Mouse (Mus musculus): ENCODE results near the gene Scaf1. TPM values are rescaled to one million over a fixed set of nuclear protein-coding genes. Genes with fewer than 3 reads are reported as not detected.
"Not testable (repeated sequence)": the region's sequence is repeated elsewhere in the genome, so short reads cannot be mapped to it uniquely, and the experiment has no call there.

The Scaf1 gene
- polyA plus RNA-seq, 1 experiment from 2014 or later: 34.8 TPM

DNA sequence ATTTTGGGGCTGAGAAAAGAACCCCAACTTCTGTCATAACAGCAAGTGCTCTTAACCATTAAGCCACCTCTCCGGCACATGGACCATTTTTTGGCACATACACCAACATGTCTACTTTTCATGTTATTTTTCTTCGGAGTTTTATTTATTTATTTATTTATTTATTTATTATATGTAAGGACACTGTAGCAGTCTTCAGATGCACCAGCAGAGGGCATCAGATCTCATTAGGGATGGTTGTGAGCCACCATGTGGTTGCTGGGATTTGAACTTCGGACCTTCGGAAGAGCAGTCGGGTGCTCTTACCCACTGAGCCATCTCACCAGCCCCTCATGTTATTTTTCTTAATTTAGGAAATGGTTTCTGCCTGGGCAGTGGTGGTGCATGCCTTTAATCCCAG, 7.5 kb upstream of the Scaf1 start:
- Histone ChIP-seq H3K36me3 (peaks cover 25% of the 10 kb centered on the region), H3K4me1 (peaks cover 18% of the 10 kb centered on the region)
- not testable (repeated sequence) for H3K27ac ChIP-seq; H3K9ac ChIP-seq; H3K9me3 ChIP-seq; ATAC-seq (ENCODE audit: insufficient number of reproducible peaks, low FRiP score, low TSS enrichment, low read depth); H3K4me3 ChIP-seq; H3K27me3 ChIP-seq; H3K4me2 ChIP-seq
- 81% methylated on average over 5 of the region's 5 CpGs for WGBS

- no peak for ATAC-seq (ENCODE audit: insufficient number of reproducible peaks, low FRiP score, low TSS enrichment, low read depth)
- 64% methylated on average over 9 of the region's 9 CpGs for WGBS
- H3K9ac ChIP-seq: no peak overlapping the region
Measured at GRCm38 (mm10) chr7:45020225-45020624, 4.1 kb upstream of the Scaf1 start.

DNA sequence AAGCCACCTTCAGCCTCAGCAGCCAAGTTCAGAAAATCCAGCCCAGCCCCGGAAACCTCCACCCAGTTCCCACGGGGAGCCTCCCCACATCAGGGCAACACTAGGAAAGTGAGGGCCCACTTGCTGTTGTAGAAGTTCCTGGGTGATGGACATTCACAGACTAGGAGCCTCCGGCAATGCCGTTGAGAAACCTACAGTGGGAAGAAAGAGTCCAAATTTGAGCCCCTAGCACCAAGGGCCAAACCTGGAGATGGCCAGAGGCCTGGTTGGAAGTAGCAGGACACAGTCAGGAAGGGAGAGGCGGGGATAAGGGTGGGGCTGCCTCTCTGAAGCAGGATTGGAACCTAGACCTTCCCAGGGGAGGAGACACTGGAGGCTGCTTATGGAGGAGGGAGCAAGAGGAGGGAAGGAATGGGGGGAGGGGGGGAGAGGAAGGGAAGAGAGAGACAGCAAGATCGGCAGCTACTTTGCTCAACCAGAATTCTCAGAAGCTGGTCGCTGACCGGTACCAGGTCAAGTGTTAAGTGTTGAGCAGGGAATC, 2.9 kb upstream of the Scaf1 start:
- 29% methylated on average over 8 of the region's 8 CpGs for WGBS
- no peaks in the 10 kb centered on the region for H3K27me3 ChIP-seq
- no peaks in the 10 kb centered on the region for H3K9me3 ChIP-seq
- peak overlapping the region; percentile 94 for H3K4me3 ChIP-seq
- H3K27ac ChIP-seq: peak overlapping the region; percentile 96
- H3K9ac ChIP-seq: no peak overlapping the region
- peaks cover 5% of the 10 kb centered on the region; the same call in 1 of the 2 replicates for H3K36me3 ChIP-seq
- no peak for ATAC-seq (ENCODE audit: insufficient number of reproducible peaks, low FRiP score, low TSS enrichment, low read depth)
- H3K4me2 ChIP-seq: peak overlapping the region; percentile 86
- H3K4me1 ChIP-seq: peaks cover 28% of the 10 kb centered on the region

More at GRCm38 (mm10) chr7:45020225-45020624, 4.1 kb upstream of the Scaf1 start:
- Histone ChIP-seq H3K36me3 (peaks cover 4% of the 10 kb centered on the region; the same call in 1 of the 2 replicates), H3K4me1 (peaks cover 18% of the 10 kb centered on the region), H3K4me2 (no peak overlapping the region), H3K4me3 (no peak overlapping the region), H3K27me3 (no peaks in the 10 kb centered on the region), H3K9me3 (no peaks in the 10 kb centered on the region), H3K27ac (no peak overlapping the region)

DNA sequence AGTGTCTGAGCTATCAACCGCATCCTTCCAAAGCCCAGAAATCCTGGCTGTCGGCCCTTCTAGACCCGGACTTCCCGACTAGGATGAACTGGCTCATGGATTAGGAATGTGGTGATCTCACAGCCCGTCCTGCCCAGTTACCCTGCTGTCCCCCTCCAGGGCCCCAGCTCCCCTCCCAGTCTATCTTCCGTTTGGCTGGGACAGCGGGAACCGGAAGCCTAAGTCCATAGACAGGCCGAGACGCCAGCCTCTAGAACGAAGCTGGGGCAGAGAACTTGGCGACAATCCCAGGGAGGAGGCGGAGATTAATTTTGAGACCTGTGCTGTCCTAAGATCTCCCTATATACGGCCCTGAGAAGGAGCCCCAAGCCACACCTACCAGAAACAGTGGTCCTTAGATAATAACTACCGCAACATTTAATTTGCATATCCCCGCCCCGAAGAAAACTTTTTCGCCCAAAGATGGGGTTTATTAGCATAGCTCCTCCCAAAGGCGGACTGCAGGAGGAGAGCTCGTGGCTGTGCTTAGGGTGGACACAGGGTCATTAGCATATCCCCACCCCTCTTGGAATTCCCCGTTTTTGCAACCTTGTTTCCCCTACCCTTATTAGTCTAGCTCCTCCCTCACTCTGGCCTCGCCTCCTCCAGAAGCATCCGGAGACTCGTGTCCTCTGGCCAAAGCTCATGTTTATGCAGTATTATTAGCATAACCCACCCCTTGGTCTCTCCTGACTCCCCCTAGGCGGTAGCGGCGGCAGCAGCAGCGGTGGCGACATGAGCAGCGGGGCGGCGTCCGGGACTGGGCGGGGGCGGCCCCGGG, 1.3 kb upstream of the Scaf1 start, which contains the start of gene Rras:
Gene Rras, plus strand, starts transcription at position 720 of the 820 bp plus-strand sequence.
- Histone ChIP-seq H3K36me3 (peaks cover 20% of the 10 kb centered on the region), H3K4me3 (peak within 1 kb of the TSS; percentile 94), H3K9me3 (no peaks in the 10 kb centered on the region), H3K9ac (peak within 1 kb of the TSS; percentile 71), H3K27ac (peak within 1 kb of the TSS; percentile 96), H3K27me3 (no peaks in the 10 kb centered on the region), H3K4me2 (peak within 1 kb of the TSS; percentile 86), H3K4me1 (peaks cover 35% of the 10 kb centered on the region)
- 0% methylated on average over 36 of the region's 36 CpGs for WGBS
- ATAC-seq (ENCODE audit: insufficient number of reproducible peaks, low FRiP score, low TSS enrichment, low read depth): peak; percentile 90

DNA sequence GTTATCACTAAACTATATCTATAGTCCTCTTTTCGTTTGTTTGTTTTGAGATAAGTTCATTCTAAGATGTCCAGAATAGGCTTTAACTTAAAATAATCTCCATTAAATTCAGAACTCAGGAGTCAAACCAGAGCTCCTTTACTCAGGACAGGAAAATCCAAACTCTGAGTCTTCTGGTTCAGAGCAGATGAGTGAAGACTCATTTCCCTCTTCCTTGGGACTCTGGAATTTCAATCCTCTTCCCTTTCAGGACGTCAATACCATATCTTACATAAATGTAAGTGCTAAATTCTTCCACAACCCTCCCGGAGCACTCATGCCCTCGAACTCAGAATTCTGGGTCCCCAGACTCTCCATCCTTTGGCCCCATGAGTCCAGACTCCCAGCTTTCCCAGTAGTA, 598 bp upstream of the Scaf1 start:
- WGBS: under 1% methylated on average over 4 of the region's 4 CpGs
- H3K9ac ChIP-seq: peak overlapping the region; percentile 10; the same call in 1 of the 2 replicates
- H3K4me3 ChIP-seq: peak overlapping the region; percentile 94
- H3K36me3 ChIP-seq: peaks cover 27% of the 10 kb centered on the region
- H3K4me1 ChIP-seq: peaks cover 35% of the 10 kb centered on the region
- no peaks in the 10 kb centered on the region for H3K9me3 ChIP-seq
- peak overlapping the region; percentile 86 for H3K4me2 ChIP-seq
- no peak for ATAC-seq (ENCODE audit: insufficient number of reproducible peaks, low FRiP score, low TSS enrichment, low read depth)
- H3K27ac ChIP-seq: peak overlapping the region; percentile 96
- no peaks in the 10 kb centered on the region for H3K27me3 ChIP-seq

GRCm38 (mm10) chr7:45015344-45015956, 713 bp downstream of the Scaf1 start:
- WGBS: under 1% methylated on average over 20 of the region's 20 CpGs
- Histone ChIP-seq H3K27me3 (no peaks in the 10 kb centered on the region), H3K36me3 (peaks cover 36% of the 10 kb centered on the region)

DNA sequence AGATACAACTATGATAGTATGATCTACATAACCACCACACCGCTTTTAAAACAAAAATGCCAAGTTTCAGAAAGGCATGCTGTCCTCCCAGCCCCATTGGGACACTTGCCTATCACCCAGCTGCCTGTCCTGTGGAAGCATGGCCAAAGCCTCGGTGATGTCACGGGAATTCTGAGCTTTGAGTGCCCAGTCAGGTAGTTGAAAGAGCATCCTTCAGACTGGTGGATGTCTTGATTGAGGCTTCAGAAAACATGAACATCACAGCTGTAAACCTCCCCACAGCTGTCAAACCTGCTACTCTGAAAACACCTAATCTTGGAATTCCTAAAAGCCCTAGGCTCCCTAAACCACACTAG, 2.1 kb downstream of the Scaf1 start:
- H3K4me2 ChIP-seq: 0 out of 2 replicates have a peak overlapping the region, but pooled peaks have one; percentile 86
- peaks cover 50% of the 10 kb centered on the region for H3K36me3 ChIP-seq

More at GRCm38 (mm10) chr7:45015344-45015956, 713 bp downstream of the Scaf1 start:
- H3K4me2 ChIP-seq: peak overlapping the region; percentile 86
- H3K9ac ChIP-seq: peak overlapping the region; percentile 91
- H3K4me3 ChIP-seq: peak overlapping the region; percentile 94
- no peaks in the 10 kb centered on the region for H3K9me3 ChIP-seq
- H3K4me1 ChIP-seq: peaks cover 35% of the 10 kb centered on the region
- no peak for ATAC-seq (ENCODE audit: insufficient number of reproducible peaks, low FRiP score, low TSS enrichment, low read depth)
- peak overlapping the region; percentile 96 for H3K27ac ChIP-seq

GRCm38 (mm10) chr7:45013366-45014095, 2.6 kb downstream of the Scaf1 start:
- H3K9me3 ChIP-seq: no peaks in the 10 kb centered on the region
- H3K4me1 ChIP-seq: peaks cover 23% of the 10 kb centered on the region
- 94% methylated on average over 16 of the region's 16 CpGs for WGBS
- H3K9ac ChIP-seq: no peak overlapping the region
- no peak overlapping the region for H3K27ac ChIP-seq
- ATAC-seq (ENCODE audit: insufficient number of reproducible peaks, low FRiP score, low TSS enrichment, low read depth): no peak
- peaks cover 55% of the 10 kb centered on the region for H3K36me3 ChIP-seq
- H3K4me2 ChIP-seq: no peak overlapping the region
- H3K27me3 ChIP-seq: no peaks in the 10 kb centered on the region
- H3K4me3 ChIP-seq: no peak overlapping the region

More for the DNA sequence above, 2.1 kb downstream of the Scaf1 start:
- H3K4me3 ChIP-seq: peak overlapping the region; percentile 94; the same call in 1 of the 2 replicates
- H3K27ac ChIP-seq: no peak overlapping the region
- H3K27me3 ChIP-seq: no peaks in the 10 kb centered on the region
- ATAC-seq (ENCODE audit: insufficient number of reproducible peaks, low FRiP score, low TSS enrichment, low read depth): no peak
- H3K9me3 ChIP-seq: no peaks in the 10 kb centered on the region
- no peak overlapping the region for H3K9ac ChIP-seq
- WGBS: 93% methylated on average over 3 of the region's 3 CpGs
- peaks cover 29% of the 10 kb centered on the region for H3K4me1 ChIP-seq

DNA sequence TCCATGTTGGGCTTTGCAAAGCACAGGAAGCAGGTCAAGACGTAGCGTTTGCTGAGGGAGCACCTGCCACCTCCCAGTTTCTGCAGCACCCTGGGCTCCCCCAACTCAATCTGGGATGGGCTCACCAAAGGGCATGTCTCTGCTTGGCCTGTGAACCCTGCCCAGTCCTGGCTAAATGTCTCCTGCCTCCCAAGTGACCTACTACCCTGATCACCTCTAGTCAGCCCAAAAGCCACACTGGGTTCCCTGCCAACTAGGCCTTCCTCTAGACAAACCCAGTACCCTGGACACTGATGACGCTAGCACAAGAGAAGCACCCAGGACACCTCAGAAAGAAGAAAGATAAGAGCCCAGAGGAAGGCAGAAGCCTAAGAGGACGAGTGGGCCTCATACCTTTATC, 3.3 kb downstream of the Scaf1 start:
- WGBS: 74% methylated on average over 4 of the region's 4 CpGs
- Histone ChIP-seq H3K4me1 (peaks cover 17% of the 10 kb centered on the region), H3K27ac (no peak overlapping the region), H3K36me3 (peaks cover 62% of the 10 kb centered on the region), H3K4me2 (no peak overlapping the region), H3K9me3 (no peaks in the 10 kb centered on the region), H3K9ac (no peak overlapping the region), H3K4me3 (no peak overlapping the region), H3K27me3 (no peaks in the 10 kb centered on the region)
- no peak for ATAC-seq (ENCODE audit: insufficient number of reproducible peaks, low FRiP score, low TSS enrichment, low read depth)

GRCm38 (mm10) chr7:45012011-45012410, 4.2 kb downstream of the Scaf1 start:
- Histone ChIP-seq H3K4me2 (no peak overlapping the region), H3K9ac (no peak overlapping the region), H3K27me3 (no peaks in the 10 kb centered on the region), H3K4me1 (peaks cover 17% of the 10 kb centered on the region), H3K4me3 (no peak overlapping the region), H3K36me3 (peaks cover 70% of the 10 kb centered on the region), H3K27ac (no peak overlapping the region), H3K9me3 (no peaks in the 10 kb centered on the region)
- no peak for ATAC-seq (ENCODE audit: insufficient number of reproducible peaks, low FRiP score, low TSS enrichment, low read depth)
- WGBS: 96% methylated on average over 6 of the region's 6 CpGs

GRCm38 (mm10) chr7:45008411-45008810, 7.8 kb downstream of the Scaf1 start:
- H3K4me3 ChIP-seq: no peak overlapping the region
- no peaks in the 10 kb centered on the region for H3K9me3 ChIP-seq
- ATAC-seq (ENCODE audit: insufficient number of reproducible peaks, low FRiP score, low TSS enrichment, low read depth): no peak
- H3K9ac ChIP-seq: no peak overlapping the region
- H3K36me3 ChIP-seq: peaks cover 98% of the 10 kb centered on the region
- no peak overlapping the region for H3K4me2 ChIP-seq
- no peaks in the 10 kb centered on the region for H3K27me3 ChIP-seq
- 0 out of 2 replicates have a peak, but pooled peaks cover 9% of the 10 kb centered on the region for H3K4me1 ChIP-seq
- 97% methylated on average over 19 of the region's 19 CpGs for WGBS
- H3K27ac ChIP-seq: no peak overlapping the region

Data from limb, embryonic 15.5 days (tissue).